Mouse (Mus musculus): Measurements from ENCODE around the gene Olfr727.

- TF ChIP-seq CTCF (IDR thresholded peaks at IDR 0.05 in 2 of 3, conservative IDR thresholded peaks at IDR 0.05 in 1 of 3; ENCODE audit: control insufficient read depth in 1 of 3, insufficient read depth in 1 of 3, low read depth in 2 of 3, low read length in 3 of 3, poor library complexity in 1 of 3, severe bottlenecking in 1 of 3) = no peak
- TF ChIP-seq TCF12 (IDR thresholded peaks at IDR 0.05; ENCODE audit: low read depth, low read length) = no peak
- TF ChIP-seq USF1 (IDR thresholded peaks at IDR 0.05; ENCODE audit: low read depth, low read length) = no peak
- no peak for TF ChIP-seq NRF1 (IDR thresholded peaks at IDR 0.05; ENCODE audit: insufficient read depth, low read depth, low read length, poor library complexity, severe bottlenecking)
- TF ChIP-seq EP300 (IDR thresholded peaks at IDR 0.05; ENCODE audit: low read depth in 1 of 2, low read length in 2 of 2) = no peak
- no peak for TF ChIP-seq CHD2 (IDR thresholded peaks at IDR 0.05; ENCODE audit: low read length)
- TF ChIP-seq MYB (IDR thresholded peaks at IDR 0.05; ENCODE audit: low read depth, low read length) = no peak
- TF ChIP-seq POLR2AphosphoS2 (IDR thresholded peaks at IDR 0.05; ENCODE audit: low read length) = no peak
- no peak for TF ChIP-seq ZNF384 (IDR thresholded peaks at IDR 0.05; ENCODE audit: low read depth, low read length)
- no peak for TF ChIP-seq POLR2A (IDR thresholded peaks at IDR 0.05; ENCODE audit: control insufficient read depth in 1 of 2, insufficient read depth in 1 of 2, low read depth in 1 of 2, low read length in 2 of 2, poor library complexity in 1 of 2)
- TF ChIP-seq MAZ (IDR thresholded peaks at IDR 0.05; ENCODE audit: low read depth, low read length) = no peak
- no peak for TF ChIP-seq GABPA (IDR thresholded peaks at IDR 0.05; ENCODE audit: low read depth, low read length)
Observed at GRCm38 (mm10) chr14:50122886-50123285, at the start of gene Olfr727.

Data from MEL (cell line).